Mouse (Mus musculus): ENCODE data around the gene Cnksr3.

The Cnksr3 gene

DNA sequence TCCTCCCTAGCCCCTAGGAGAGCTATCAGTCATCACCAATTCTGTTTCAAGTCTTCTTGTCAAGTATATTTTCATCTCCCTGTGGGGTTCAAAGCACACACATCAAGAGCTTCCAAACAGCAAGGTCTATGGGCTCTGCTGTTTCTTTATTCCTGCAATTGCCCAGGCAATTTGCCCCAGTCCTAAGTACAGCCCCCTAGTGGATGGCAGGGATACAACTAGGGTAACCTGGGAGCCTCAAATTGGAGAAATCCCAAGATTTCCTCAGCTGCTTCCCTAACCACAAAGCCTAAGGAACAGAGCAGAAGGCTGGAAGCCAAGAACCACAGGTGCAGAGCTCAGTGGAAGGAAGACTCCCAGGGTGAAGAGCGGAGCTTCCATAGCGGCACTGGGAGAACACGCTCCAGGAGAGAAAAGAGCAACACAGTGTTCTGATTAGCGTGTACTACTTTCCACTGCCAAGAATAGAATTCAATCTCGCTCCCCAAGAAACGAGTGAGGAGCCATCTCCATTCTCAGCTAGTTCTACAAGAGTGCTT lies 100.5 kb downstream of the Cnksr3 start:
- no peak for DNase-seq (ENCODE audit: extremely low read depth, insufficient read length, low spot score)

DNA sequence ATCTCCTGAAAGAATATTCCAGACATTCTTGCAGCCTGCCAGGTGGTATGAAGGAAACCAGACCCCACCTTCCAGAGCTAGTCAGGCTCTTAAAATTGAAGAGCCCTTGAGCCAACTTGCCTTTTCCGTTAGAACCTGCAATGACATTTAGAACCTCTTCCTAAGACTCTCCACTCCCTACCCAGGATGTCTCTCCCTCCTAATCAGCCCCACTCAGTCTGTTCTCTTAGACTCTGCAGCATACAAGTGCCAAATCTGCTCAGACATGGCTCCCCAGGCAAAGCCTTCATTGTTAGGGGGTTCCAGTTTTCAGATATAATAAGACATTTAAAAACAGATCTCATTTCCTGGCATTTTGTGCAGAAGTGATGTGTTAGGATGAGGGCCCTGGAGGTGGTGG lies 108.2 kb downstream of the Cnksr3 start:
- no peak for DNase-seq (ENCODE audit: extremely low read depth, insufficient read length, low spot score)

DNA sequence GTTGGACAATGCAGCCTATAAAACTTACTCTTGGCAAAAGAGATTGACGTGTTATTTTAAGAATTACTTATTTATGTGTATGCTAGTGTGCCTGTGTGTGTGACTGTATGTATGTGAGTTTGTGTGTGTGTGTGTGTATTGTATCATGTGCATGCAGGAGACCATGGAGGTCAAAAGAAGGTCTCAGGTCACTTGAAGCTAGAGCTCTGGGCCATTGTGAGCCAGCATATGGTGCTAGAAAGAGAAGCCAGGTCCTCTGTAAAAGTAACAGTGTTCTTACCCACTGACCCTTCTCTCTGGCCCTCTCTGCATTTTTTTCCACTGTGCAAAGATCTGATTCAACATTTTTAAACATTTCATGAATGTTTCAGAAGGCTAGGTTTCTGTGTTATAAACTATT lies 134.1 kb downstream of the Cnksr3 start:
- no peak for DNase-seq (ENCODE audit: extremely low read depth, insufficient read length, low spot score)

DNA sequence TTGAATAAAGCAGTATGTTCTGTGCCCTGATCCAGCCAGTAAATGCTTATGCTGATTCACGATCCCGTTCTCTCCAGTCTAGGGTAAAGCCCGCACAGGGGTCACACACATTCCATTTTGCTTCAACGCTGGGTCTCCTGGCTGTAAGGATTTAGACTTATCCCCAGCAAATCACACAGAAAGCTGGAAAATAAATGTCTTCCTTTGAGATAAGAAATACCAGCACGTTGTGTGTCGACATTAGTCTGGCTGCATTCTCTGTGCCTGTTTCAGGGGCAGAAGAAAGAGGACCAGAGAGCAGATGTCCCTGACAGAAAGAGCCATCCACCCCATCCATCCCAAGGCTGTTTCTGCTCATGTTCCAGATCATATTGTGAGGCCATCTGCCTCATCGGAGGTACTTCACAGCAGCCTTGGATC lies 134.6 kb downstream of the Cnksr3 start:
- no peak for DNase-seq (ENCODE audit: extremely low read depth, insufficient read length, low spot score)

DNA sequence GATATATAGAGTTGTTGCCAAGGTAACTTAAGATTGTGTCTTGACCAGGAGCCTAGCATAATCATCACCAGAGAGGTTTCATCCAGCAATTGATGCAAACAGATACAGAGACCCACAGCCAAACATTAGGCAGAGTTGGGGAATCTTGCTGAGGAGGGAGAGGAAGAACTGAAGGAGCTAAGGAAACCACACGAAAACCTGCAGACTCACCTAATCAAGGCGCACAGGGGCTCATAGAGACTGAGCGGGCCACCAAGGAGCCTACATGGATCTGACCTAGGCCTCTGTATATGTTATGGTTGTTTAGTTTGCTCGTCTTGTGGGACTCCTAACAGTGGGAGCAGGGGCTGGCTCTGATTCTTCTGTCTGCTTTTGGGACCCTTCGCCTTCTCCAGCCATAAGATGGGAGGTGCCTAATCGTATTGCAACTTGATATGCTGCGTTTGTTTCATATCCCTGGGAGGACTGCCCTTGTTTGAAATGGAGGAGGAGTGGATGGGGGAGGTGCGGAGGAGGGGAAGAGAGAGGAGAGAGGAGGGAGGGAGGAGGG lies 135.3 kb downstream of the Cnksr3 start:
- no peak for DNase-seq (ENCODE audit: extremely low read depth, insufficient read length, low spot score)

DNA sequence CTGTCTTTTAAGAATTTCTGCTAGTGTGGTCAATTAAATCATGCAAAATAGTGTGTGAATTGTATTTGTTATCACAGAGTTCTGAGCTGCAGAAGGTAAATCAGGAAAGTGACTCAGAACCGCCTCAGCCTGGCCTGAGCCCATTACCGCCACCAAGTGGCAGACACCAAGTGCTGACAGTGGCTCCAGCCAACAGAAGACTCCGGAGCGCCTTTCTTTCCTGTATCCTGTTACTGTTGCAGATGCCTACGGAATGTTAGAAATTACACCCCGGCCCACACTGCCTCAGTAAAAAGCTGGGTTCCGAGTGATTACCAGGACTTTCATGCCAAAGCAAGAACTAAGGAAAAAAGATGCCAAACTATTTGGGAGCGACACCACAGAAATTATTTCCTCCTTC lies 135.8 kb downstream of the Cnksr3 start:
- no peak for DNase-seq (ENCODE audit: extremely low read depth, insufficient read length, low spot score)

DNA sequence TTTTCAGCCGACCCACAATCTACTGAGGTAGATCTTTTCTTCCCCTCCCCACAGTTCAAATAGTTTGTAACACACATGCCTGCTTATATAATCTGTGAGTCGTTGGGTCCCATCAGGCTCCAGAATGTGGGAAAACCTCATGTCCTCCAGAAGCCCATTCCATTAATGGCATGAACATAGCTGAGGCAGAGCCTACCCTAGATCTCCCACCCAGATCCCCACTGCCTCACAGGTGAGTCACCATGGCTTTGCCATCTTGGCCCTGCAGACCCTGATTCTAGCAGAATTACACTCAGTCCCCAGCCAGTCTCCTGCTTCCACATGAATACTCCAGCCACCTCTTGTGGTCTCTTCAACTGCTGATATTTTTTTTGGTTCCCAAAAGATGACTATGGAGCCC lies 136.4 kb downstream of the Cnksr3 start:
- no peak for DNase-seq (ENCODE audit: extremely low read depth, insufficient read length, low spot score)

DNA sequence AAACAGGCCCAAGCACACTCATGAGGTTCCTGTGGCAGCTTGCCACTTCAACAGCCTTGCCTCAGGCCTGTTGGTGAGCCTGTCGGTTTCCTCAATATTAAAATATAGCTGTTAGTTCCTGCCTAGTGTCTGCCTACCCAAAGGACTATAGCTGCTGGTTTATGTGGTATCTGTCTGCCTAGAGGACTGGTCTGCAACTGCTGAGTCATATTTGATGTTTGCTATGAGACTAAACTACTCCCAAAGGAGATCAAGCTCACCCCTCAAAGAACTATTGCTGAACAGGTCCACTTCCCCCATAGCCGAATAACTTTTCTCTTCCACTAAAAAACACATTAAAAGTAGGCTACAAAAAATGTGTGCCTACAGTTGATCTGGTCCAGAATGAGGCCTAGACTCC lies 137.8 kb downstream of the Cnksr3 start:
- no peak for DNase-seq (ENCODE audit: extremely low read depth, insufficient read length, low spot score)

DNA sequence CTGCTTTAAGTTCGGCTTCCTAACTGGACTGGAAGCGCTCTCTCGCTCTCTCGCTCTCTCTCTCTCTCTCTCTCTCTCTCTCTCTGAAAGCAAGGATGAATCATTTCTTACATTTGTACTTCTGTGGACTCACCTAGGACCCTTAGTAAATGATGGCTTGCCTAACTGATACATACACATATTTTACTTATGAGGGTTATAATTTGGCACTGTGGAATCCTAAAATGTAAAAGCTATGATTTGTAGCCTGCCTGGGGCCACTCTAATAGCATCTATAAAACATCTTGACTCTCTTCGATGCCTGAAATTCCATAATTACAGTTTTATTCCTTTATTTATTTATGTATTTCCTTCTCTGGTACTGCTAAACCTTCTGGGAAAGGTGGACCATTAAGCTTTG lies 141.1 kb downstream of the Cnksr3 start:
- no peak for DNase-seq (ENCODE audit: extremely low read depth, insufficient read length, low spot score)

DNA sequence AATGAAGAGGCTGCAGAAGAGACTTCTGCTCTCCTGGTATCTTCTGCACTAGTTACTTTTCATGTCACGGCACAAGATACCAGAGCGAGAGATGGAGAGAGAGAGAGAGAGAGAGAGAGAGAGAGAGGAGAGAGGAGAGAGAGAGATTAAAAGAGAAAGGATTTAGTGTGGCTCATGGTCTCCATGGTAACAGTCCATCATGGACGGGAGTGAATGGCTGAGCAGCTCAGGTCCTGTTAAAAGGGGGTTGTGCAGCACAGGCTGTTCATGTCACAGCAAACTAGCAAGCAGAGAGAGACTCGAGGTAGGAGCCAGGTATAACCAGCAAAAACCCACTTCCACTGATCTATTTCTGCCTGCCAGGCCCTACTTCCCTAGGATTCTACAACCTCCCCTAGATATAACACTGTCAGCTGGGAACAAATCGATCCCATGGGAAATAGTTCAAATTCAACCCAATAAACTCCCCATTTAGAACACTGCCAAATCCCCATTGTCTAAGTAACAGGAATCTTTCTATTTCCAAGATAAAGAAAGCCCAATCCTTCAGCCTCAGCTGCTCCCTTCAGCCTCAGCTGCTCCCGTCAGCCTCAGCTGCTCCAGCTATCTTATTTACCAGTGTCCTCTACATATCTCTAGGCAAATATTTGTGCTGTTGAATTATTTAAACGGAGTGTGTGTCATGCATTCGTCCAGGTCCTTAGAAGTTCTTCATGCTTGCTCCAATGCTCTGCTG lies 141.8 kb downstream of the Cnksr3 start:
- DNase-seq (ENCODE audit: extremely low read depth, insufficient read length, low spot score), result no peak

DNA sequence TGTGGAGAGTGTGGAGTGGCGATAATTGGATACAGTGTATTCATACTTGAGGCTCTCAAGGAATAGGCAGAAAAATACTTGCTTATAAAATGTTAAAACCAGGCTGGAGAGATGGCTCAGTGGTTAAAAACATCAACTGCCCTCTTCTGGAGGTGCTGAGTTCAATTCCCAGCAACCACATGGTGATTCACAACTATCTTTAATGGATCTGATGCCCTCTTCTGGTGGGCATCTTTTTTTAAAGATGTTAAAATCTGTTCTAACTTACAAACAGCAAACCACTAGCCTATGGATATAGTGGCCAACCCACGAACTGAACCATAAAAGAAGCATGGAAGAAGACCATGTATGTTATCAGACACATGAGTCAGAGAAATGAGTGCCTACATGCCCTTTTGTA lies 142.9 kb downstream of the Cnksr3 start:
- DNase-seq (ENCODE audit: extremely low read depth, insufficient read length, low spot score), result no peak

Data from 3134 (cell line).